Mouse (Mus musculus): ENCODE measurements around the gene Fbxw4.
A peak's percentile ranks its signal among the peaks of the same experiment; 100 is the strongest.

The Fbxw4 gene

DNA sequence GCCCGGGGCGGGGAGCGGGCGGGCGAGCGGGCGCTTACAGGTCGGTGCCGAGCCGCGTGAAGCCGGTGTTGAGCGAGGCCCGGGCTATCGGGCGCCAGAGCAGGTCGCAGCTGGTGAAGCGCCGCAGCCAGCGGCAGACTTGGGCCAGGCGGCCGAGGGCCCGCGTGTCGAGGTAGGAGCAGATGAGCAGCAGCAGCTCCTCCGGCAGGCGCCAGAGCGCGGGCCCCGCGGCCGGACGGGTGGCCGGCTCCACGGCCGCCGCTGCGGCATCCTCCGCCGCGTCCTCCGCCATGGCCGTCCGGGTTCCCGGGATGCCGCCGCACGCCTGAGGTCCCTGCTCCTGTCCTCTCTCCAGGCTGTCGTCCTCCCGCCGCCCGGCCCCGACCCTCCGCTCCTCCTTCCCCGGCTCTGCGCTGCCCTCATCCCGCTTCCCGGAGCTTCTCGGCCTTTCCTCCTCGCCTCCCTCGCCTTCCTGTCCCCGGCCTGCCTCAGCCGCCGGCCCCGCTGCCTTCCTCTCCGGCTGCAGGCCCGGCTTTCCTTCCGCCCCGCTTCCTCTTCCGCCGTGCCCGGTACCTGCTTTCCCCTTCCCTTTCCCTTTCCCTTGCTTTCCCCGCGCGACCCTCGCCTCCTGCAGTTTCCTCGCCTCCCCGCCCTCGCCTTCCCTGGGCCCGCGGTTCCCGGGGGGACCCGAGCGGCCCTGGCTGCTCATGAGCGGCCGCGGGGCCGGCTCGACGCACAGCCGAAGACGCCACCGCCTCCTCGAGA is at the start of gene Fbxw4:
Gene Fbxw4, minus strand, starts transcription at position 575 of the 765 bp plus-strand sequence.
- peak; percentile 57 to 84 for DNase-seq

- no peak for DNase-seq
Measured at GRCm38 (mm10) chr19:45708704-45709103, 48.6 kb upstream of the Fbxw4 start.

DNA sequence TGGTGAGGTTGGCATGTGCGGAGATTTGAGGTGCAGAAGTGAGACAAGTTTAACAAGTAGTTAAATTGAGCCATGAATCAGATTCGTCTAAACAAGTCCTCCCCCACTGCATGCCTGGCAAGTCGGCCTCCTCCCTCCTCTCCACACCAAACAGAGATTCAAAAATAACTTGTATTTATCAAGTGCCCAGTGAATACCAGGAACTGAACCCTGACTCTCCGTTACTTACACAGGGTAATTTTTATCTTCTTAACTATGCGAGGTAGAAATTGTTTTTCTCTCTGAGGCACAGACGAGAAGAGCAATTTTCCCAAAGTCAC is 36.1 kb upstream of the Fbxw4 start:
- DNase-seq = no peak

- DNase-seq = peak in 1 of 2 experiments; percentile 15
Measured at GRCm38 (mm10) chr19:45695496-45696280, 35.6 kb upstream of the Fbxw4 start.

DNA sequence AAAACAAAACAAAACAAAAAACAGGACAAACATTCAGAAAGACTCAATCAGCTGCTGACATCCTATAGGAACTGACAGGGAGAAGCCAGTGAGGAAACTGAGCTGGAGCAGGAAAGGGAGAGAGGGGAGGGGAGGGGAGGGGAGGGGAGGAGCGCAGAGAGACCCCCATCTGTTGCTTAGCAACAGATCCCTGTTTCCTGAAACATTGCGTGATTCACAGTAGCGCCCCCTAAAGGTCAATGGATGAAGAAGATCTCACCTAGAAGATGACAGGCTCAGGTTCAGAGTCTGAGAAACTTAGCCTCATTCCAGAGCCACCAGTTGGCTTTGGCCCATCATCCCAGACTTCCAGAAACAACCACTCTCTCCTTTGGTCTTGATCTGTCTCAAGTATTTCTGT is 33.9 kb upstream of the Fbxw4 start:
- no peak for DNase-seq

- DNase-seq = no peak
Measured at GRCm38 (mm10) chr19:45692211-45692610, 32.1 kb upstream of the Fbxw4 start.

DNA sequence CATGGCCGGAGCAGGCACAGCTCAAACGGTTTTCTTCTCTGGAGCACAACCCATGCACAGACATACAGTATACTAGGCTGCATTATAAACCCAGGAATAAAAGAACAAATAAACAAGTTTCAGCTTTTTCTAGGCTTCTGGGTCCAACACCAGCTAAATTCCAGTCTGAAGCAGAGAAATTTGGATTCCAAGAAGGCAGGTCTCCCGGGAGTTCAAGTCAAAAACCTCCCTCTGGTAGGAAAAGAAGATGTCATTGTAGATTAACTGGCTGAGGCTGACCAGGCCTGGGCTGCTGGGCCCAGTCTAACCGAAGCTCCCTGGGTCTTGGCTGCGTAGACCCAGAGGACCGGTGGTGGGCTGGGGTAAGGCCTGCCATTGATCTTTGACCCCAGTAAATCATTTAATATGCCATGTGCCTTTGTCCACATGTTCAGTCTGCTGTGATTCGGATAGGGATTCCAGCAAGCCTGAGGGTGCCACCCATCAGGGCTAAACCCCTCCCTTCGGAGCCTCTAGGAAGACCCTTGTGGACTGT is 31.0 kb upstream of the Fbxw4 start:
- DNase-seq = no peak

GRCm38 (mm10) chr19:45687001-45687400 is 26.9 kb upstream of the Fbxw4 start:
- DNase-seq = no peak

DNA sequence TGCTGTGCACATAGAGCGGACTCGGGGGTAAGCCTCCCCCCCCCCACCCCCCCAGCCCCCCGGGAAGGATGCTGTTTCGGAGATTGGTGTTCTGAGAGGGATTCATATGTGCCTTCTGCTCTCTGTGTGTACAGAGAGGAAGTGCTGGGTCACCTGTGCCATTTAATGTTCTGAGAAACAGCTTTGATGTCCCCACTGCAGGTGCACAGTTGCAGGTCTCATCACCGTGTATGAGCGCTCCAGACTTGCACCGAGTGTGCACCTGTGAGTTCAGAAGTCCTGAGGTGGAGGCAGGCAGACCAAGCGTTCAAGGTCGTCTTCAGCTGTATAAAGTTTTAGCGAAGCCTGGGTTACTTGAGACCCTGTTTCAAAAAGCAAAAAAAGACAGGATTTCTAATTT is 23.6 kb upstream of the Fbxw4 start:
- no peak for DNase-seq

- DNase-seq = no peak
Measured at GRCm38 (mm10) chr19:45680495-45681130, 20.5 kb upstream of the Fbxw4 start.

DNA sequence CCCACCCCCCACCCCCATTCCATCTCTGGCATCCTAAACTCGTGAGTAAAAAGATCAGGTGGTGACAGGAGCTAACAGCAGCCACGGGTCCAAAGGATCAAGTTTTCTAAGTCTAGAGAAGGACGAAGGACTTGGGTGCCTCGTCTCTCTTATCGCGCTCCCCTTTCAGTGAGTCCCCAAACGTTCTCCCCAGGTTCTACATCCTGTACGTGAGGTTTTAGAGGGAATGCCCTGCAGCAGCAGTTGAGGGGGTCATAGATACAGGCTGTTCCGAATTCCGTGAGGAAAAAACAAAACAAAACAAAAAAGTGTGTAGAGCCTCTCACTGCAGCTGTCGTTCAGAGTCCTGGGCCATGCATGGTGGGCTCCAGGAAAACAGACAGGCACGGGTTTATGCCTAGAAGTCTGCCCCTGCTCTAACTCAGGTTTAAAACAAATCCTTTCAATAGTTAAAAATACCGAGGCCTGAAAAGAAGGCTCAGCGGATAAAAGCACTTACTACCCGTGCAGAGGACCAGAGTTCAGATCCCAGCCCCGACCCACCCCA is 16.7 kb upstream of the Fbxw4 start:
- DNase-seq = no peak

GRCm38 (mm10) chr19:45675720-45676581 is 15.8 kb upstream of the Fbxw4 start:
- DNase-seq = peak in 1 of 2 experiments; percentile 29

GRCm38 (mm10) chr19:45675196-45675595 is 15.1 kb upstream of the Fbxw4 start:
- no peak for DNase-seq

- DNase-seq = no peak
Measured at GRCm38 (mm10) chr19:45672971-45673370, 12.9 kb upstream of the Fbxw4 start.

GRCm38 (mm10) chr19:45668986-45669385 is 8.9 kb upstream of the Fbxw4 start:
- no peak for DNase-seq

- no peak for DNase-seq
Measured at GRCm38 (mm10) chr19:45663851-45664250, 3.7 kb upstream of the Fbxw4 start.

DNA sequence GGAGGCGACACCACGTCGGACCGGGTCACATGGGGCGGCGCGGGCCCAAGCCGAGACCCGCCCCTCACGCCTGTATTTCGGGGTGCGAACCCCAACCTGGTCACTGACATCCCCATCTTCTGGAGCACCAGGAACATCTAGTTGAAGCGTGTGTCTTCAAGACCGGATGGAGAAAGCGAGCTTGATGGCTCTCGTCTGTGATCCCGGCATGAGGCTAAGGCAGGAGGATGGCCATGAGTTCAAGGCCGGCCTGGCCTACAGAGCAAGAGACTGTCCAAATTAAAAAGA is 335 bp upstream of the Fbxw4 start:
- peak in 1 of 2 experiments; percentile 59 for DNase-seq

GRCm38 (mm10) chr19:45659301-45659737 is 793 bp downstream of the Fbxw4 start:
- no peak for DNase-seq

GRCm38 (mm10) chr19:45658556-45659268 is 1.4 kb downstream of the Fbxw4 start:
- no peak for DNase-seq

- no peak for DNase-seq
Measured at GRCm38 (mm10) chr19:45657828-45658227, 2.3 kb downstream of the Fbxw4 start.

DNA sequence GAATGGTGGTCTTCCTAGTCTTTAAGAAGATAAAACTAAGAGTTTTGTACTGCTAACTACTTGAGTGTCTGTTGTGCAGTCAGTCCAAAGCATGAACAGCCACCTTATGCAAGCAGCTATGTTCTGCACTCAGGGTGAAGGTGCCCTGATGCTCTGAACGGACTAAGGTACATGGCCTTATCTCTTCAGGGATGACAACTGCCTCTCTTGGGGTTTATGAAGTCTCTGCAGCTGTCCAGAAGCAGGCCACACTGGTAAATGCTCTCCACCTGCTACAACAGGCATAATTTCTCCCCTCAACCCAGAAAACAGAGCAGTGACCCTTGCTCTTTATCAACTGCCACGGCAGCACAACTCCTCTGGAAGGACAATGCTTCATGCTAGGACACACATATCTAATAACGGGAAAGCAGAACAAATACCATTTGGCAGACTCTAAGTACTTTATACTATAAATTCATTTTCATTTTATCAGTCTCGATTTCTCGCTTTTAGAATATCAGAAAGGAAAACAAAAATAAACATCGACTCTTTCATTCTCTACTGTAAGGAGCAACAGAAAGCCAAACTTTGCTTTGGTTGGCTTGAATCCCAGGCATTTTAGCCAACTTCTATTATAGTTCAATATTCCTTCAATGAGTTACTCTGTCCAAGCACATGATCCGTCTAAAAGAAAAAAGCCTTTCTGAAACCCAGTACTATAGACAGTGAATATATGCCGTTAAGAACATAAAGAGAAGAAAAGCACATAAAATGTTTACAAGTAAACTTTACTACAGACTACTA is 3.1 kb downstream of the Fbxw4 start:
- DNase-seq = no peak

All from kidney, postnatal 36 days (tissue).